Mouse (Mus musculus): ENCODE data around the gene Tgfbr2.
"Not testable (repeated sequence)": the region's sequence is repeated elsewhere in the genome, so short reads cannot be mapped to it uniquely, and the experiment has no call there.

Gene Tgfbr2

GRCm38 (mm10) chr9:116058475-116058874 is 116.7 kb downstream of the Tgfbr2 start:
- no peak for DNase-seq

- DNase-seq = no peak
These were observed 121.2 kb downstream of the Tgfbr2 start for GRCm38 (mm10) chr9:116053976-116054375.

- no peak for DNase-seq
These were observed 125.2 kb downstream of the Tgfbr2 start for GRCm38 (mm10) chr9:116049985-116050384.

DNA sequence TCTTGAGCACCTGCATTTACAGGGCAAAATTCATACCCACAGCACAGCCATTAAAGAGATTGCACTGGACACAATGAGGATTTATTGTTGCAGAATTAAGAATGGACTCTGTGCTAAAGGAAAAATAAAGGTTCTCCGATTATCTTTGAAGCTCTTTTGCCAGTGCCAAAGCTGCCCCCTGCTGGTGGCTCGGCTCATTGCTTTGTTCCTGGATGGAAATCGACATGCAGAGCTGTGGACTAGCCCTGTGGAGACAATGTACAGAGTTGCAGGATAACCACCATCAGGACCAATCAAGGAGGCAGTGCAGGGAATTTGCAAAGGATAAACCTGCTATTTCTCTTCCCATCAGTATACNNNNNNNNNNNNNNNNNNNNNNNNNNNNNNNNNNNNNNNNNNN is 133.4 kb downstream of the Tgfbr2 start:
- peak; percentile 86 for DNase-seq

DNA sequence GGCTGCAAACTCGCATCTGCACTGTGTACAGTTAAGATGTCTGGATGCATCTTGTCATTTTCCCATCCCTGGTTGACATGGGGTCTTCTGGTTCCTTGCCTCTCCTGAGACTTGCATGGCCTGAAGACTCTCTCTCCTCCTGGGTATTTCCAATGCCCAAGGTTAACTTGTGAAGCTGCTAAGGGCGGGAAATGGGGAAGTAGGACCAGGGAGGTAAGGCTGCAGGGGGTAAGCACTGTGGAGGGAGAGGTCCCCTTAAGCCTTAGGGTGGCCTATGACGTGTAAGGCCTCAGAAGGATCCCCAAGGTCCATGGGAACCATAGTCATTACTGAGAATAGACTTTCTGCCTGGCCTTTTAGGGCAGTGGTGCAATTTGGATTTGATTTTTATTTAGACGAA is 133.8 kb downstream of the Tgfbr2 start:
- DNase-seq = no peak

DNA sequence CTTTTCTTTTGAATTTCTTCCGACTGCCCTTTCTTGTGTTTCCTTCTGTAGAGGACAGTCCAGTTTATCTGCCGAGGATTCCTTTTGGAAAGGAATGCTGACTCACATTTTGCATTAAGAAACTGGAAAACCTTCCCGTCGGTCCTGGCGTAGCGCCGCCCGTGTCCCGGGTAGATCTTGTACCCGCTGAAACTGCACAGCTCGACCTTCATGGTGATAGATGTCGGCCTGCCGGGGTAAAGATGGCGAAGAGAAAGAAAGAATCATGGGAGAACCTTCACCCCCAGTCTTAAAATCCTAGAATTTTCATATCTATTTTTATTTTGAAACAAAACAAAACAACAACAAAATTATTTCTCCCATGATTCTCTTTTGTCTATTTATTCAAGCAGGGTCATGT is 134.3 kb downstream of the Tgfbr2 start:
- DNase-seq = not testable (repeated sequence)

DNA sequence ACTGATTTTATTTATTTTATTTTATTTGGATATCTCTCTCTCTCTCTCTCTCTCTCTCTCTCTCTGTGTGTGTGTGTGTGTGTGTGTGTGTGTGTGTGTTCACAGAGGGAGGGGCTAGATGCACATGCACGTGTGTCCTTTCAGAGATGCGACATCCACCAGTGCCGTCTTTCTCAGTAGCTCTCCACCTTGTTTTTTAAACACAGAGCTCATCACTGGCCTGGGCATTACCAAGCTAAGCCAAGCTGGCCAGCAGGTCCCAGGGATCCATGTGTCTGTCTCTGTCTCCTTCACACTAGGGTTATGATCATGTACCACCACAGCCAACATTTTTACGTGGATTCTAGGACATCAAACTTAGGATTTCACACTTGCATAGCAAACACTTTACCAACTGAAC is 135.2 kb downstream of the Tgfbr2 start:
- DNase-seq = no peak

- no peak for DNase-seq
These were observed 136.9 kb downstream of the Tgfbr2 start for GRCm38 (mm10) chr9:116038275-116038674.
